Mouse (Mus musculus) thymus, postnatal 25 days (tissue): ENCODE results near the gene Cdyl2.

ENCODE experiments used
- DNase-seq: peaks from one replicate; pipeline ENCODE4 v3.0.0; 2022

The Cdyl2 gene

DNA sequence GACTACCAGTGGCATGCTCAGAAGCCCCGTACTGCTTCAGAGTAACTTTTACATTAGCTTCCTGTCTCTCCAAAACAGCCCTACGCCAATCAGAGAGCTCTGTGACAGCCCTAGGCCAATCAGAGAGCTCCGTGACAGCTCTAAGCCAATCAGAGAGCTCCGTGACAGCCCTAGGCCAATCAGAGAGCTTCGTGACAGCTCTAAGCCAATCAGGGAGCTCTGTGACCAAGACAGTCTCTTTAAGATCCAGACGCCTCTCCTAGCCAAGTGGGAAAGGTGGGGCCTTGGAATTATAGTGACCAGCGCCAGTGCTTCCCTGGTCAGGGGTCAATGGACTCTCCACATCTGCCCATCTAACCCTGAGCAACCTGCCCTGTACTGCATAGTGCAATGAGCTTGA, 62.2 kb downstream of the Cdyl2 start:
- no peak for DNase-seq

DNA sequence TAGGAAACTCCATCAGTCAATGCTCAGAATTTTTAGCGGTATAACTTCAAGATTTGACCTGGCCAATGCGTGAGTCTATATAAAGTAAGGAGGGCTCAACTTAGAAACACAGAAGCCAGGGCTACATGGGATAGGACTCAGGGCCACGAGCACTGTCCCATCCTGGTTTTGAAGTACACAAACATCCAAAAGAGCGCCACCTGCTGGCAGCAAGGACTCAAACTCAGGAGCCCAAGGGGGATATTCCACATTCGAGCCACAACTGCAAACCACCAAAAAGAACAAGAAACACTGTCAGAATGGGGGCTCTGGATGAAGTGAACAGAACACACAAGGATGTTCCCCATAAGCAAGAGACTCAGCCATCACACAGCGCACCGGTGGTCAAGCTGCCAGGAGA, 63.8 kb downstream of the Cdyl2 start:
- DNase-seq: no peak

DNA sequence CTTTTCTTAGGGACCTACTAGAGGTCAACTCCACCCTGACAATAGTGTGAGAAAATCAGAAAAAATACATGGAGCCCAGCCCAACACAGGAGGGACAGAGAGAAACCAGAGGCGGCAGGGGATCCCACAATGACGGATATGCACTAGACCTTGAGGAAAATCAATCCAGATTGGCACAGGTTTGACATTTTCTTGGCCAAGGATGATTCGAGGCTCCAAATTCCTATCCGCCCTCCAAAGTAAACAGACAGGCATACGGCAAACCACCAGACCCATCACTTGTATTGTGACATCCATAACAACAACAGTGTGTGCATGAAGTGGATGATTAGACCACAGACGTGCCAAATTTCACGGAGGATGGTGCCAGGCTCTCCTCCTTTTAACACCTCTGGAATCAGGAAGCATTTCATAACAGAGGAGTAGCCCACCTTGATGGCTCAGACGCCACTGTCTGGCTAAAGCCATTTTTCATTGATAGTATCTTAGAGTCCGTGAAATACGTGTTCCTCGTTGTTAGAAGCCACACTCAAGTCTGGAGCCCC, 65.9 kb downstream of the Cdyl2 start:
- DNase-seq: no peak

DNA sequence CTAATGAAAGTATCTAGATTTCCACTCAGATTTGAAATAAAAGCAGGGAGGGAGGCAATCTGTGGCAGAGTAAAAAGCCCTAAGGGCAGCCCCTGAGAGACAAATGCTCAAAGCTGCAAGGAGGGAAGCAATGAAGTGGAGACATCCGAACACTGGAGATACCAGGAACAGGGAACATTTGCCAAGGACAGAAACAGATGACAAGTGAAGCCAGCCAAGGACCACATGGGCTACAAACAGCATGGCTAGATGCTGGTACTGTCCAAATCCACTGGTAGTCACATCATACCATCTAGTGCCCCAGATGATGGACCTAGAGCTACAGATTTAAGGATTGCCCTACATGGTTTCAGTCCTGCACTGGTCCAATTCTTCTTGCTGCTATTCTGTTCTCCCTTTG, 71.3 kb downstream of the Cdyl2 start:
- no peak for DNase-seq

DNA sequence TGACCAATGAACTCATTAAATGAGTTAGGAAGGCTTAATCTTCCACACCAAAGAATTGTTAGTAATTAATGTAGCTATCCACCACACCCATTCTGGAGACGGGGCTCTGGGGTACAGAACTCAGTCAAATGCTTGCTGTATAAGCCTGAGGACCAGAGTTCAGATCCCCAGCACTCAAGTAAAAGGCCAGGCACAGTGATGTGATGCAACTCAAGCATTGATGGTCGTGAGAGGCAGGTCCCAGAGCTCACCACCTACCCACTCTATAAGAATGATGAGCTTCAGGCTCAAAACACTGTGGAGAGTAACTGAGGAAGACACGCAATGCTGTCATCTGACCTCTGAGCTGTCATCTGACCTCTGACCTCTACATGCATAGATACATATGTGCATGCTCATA, 76.0 kb downstream of the Cdyl2 start:
- no peak for DNase-seq

DNA sequence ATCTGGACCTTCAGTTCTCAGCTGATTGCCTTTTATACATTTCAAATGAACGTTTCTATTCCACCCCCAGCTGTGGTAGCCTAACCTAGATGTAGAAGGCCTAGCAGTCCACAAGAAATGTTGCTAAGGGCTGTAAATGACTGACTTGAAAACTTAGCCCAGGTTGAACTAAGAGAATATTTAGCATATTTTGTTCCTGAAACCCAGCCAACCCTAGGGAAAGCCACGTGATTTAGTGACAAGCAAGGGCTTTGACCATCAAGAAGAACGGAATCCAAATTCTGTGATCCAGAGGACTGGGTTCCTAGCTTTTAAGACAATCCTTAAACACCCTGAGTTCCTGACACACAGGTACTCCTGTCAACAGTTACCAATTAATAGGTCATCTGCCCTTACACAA, 77.9 kb downstream of the Cdyl2 start:
- DNase-seq: no peak

DNA sequence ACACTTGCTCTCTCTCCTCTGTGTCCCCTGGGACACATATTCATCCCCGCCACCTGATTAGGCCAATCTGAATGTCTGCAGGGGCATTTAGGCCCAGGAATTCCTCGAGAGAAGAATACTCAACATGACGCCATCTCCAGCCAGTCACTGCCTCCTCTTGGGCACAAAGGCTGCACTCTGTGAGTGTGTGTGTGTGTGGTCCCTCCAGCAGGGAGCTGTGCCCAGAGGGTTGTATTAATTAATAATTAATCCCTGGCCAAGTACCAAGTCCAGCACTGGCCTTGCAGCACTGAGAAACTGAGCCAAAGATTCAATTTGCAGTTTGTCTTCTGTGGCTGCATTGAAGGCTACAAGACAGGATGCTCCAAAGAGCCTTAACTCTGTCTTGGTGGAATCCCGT, 79.8 kb downstream of the Cdyl2 start:
- DNase-seq: no peak

DNA sequence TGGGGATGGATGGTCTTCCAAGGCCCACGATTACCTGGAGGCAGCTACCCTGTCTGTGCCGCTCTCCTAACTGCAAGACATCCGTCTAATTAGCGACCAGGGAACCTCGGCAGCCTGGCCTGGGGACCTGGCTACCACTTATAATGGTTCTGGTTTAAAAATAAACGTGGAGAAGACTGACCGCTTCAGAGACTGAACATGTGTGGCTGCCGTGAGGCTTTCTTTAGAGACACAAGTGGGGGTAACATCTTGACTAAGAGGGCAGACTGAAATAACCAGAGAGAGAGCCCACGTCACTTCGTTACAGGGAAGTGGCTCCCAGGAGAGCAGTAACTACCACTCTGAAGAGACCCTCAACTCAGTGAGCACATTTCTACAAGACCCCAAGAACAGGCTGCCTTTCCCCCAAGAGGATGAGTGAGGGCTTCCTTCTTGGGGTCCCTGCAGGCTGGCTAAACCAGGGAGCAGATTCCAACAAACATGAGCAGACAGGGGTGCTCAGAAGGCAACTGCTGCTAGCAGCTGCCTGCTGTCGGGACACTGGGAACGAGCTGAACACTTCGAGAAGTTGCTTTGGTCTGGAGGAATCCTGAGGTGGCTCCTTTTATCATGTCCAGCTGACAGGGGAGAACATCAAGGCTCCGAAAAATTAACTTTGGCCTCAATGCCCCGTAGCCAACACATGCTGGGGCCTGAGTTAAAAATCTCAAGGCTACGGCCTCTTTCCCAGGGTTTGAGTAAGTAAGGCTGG, 82.6 kb downstream of the Cdyl2 start:
- DNase-seq: no peak

DNA sequence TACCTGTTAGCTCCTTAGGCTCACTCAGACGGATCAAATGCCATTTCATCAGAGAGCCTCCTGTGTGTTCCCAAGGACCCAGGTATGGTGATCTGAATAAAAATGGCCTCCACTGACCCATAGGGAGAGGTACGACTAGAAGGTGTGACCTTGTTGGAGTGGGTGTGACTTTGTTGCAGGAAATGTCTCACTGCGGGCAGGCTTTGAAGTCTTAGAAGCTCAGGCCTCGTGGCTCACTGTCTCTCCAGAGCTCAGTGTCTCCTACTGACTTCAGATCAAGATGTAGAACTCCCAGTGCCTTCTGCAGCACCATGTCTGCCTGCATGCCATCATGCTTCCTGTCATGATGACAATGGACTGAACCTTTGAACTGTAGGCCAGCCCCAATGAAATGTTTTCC, 87.4 kb downstream of the Cdyl2 start:
- no peak for DNase-seq

DNA sequence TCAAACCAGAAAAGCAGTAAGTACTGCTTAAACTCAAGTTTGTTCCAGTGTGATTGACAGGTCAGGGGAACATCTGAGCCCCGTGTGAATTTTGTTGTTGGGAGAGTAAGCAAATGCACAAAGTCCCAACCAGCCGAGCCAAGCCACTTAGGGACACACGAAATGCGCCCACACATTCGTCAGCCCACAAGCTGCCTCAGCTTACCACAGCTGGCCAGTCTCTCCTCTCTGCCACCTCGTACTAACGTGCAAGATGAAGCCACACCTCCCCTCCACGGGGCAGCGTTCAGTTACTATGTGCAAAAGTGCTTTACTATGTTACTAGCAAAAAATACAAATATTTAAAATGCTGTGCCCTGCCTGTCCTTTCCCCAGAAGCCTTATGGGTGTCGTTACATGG, 91.9 kb downstream of the Cdyl2 start:
- DNase-seq: no peak

DNA sequence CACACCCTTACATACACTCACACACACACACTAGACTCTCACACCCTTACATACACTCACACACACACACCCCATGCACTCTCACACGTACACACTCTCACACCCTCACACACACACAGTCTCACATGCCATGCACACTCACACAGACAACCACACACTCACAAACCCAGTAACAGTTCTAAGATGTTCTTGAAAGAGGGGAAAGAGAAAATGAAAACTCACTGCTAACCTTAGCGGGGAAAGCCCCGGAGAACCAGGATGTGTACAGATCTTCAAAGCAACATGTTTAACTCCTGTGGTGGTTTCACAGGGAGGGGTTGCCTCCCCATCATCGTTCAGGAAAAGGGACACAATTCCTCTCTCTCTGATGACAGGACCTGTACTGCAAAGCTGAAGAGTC, 94.8 kb downstream of the Cdyl2 start:
- peak; percentile 58 for DNase-seq

DNA sequence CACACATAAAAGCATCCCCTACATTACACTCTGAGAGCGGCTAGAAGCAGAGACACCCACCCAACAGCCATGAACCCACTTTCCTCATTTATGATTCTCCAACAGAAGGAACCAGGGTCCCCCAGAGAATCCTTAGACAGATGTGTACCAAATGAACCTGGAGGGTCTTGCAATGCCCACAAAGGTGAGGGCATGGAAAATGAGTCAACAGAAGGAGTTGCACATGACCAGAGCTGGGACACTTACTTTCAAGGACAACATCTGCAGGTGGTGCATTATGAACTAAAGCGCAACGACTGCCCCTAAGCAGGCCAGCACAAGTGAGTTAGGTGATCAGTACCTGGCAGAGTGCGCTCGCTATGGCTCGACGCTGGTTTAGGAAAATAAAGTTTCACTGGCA, 95.6 kb downstream of the Cdyl2 start:
- no peak for DNase-seq

DNA sequence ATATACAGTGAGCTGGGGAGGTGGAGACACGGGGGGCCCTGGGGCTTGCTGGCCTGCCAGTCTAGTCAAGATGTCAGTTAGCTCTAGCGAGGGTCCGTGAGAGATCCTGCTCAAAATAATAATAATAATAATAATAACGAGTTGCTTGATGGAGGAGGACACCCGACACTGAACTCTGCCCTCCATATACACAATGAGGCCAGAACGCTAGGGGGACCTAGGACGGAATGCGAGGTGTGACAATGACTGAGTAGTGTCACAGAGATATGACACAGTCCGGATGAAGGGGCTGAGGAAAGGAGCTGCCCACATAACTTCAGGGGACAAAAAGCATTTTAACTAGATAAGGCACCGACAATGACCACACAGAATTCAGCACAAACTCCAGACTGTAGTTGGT, 96.4 kb downstream of the Cdyl2 start:
- DNase-seq: peak; percentile 33

DNA sequence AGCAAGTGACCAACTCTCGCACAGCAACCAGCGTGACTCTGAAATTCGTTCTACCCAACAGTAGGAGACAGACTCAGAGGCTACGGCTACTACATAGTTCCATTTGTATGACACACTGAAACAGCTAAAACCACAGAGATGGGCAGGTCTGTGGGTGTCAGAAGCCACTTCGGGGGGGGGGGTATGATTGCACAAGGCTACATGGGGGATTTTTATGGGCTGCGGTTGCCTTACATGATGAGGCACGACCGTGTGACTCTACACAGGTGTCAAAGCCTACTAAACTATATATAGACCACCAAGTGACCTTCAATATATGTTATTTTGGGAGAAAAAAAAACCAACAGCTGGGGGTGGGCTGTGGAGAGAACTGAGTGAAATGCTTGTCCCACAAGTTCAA, 96.8 kb downstream of the Cdyl2 start:
- peak; percentile 56 for DNase-seq

DNA sequence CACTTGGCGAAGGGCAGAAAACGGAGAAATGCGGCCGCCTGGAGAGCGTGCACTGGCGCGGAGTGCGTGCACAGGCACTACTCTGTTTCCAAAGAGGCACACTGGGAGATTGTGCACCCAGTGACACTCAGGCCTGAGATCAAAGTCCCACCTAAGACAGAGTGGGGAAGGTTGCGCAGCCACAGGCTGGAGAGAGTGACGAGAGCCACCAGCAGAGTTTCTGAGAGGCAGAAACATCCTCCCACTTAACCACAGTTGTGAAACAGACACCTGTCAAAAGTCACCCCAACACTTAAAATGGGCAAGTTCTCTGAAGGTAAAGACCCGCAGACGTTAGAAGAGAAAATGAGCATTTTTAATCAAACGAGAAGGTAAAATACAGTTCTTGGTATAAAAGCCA, 97.5 kb downstream of the Cdyl2 start:
- DNase-seq: peak; percentile 78

DNA sequence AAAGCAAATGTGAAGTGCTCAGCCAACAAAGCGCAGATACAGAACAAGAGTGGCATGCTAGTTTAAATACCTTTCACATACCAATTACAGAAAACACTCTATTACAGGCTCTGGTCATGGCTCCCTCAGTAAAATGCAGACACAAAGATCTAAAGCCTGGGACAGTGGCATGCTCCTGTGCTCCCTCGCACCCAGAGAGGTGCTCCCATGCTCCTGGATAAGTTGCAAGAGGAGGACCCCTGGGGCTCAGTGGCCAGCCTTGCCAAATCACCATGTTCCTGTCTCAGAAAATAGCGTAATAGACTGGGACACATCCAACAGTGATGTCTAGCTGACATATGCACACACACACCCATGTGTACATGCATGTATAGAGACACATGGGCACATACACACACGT, 98.4 kb downstream of the Cdyl2 start:
- no peak for DNase-seq

DNA sequence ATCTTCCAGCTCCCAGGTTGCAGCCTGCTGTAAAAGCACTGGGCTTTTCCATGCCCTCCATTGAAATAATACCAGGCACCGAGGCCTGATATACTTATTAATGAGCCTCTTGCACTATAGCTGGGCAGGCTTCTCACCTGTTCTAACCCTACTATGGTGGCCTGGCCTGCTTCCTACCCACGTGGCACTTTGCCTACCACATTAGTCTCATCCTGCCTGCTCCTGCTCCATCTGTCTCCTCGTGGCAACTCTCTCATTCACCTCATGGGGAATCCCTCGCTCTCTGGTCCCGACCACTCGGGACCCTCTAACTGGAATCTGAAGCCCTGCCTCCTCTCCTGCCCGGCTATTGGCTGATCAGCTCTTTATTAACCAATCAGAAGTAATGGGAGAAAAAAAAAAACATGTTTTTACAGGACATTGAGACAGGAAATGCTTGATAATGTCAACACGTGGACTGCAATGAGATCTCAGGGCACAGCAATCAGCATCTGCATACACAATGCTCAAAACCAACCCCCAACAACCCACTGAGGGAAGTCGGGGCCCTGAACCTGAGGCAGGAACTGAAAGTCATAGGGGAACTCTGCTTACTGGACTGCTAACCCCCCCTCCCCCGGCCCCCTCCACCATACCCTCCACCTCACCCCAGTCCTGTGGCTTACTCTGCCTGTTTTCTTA, 99.2 kb downstream of the Cdyl2 start:
- no peak for DNase-seq

DNA sequence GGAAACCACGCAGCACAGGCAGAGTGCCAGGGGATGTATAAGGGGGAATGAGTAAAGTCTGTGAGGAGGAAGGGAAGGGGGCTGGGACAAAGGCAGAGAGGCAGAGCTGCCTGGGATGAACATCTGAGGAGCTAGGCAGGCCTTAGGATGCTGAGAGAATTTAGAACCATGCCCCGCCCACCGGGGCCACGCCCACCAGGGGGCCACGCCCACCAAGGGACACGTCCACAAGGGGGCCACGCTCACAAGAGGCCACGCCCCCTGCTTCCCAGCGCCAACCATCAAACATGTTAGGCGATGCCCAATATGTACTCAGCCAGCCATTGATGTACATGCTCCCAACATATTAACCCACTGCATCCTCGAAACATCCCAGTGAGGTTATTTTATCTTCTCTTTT, 102.7 kb downstream of the Cdyl2 start:
- no peak for DNase-seq

DNA sequence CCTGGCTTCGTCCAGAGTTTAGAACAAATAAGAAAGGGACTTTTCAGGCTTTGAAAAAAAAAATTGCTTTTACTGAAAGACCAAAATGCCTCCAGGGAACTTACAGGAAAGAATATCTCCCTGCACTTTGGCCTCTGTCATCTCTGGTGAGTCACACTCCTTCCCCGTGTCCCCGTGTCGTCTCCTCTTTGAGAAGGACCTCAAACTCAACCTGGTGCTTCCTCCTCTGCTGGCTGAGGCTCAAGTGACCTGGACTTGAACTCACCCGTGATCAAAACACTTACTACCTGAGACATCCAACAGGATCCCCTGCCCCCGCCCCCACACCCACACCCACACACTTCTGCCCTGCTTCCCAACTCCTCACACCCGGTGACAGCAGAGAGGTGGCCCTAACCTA, 103.8 kb downstream of the Cdyl2 start:
- no peak for DNase-seq

DNA sequence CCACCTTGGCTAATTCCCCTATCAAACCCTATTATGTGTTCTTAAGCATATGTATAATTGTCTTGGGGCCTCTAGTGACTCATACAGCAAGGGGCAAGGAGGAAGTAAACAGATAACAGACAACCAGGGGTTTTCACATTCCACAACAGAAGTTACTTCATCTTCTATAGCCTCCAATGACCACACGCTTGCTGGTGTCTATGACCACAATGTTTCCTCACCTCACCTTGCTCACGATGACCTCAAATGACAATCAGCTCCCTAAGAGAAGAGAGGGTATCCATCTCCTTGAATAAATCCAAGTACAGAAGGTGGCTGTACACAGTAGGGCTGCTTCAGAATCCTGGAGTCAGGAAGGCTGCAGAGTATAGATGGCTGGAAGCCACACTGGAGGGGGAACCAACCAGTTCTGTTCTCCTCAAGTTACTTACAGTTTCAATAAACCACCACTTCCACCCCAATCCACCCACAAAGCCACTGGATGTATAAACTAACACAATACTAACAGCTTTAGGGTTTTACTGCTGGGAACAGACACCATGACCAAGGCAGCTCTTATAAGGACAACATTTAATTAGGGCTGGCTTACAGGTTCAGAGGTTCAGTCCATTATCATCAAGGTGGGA, 104.8 kb downstream of the Cdyl2 start:
- DNase-seq: no peak

DNA sequence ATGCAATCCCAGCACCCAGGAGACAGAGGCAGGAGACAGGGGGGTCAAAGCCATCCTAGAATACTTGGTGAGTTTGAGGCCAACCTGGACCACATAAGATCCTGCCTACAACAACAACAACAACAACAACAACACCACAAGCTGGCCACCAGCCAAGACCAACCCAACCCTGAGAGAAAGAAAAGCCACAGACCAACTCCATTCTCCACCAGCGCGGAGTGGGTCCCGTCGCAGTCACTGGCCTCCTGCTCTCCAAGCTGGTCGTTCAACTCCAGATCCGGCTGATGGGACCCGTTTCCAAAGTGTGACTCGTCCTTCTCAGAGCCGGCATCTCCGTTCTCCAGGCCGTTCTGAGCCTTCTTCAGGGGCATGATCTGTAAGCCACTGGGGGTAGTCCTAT, 109.2 kb downstream of the Cdyl2 start:
- no peak for DNase-seq

DNA sequence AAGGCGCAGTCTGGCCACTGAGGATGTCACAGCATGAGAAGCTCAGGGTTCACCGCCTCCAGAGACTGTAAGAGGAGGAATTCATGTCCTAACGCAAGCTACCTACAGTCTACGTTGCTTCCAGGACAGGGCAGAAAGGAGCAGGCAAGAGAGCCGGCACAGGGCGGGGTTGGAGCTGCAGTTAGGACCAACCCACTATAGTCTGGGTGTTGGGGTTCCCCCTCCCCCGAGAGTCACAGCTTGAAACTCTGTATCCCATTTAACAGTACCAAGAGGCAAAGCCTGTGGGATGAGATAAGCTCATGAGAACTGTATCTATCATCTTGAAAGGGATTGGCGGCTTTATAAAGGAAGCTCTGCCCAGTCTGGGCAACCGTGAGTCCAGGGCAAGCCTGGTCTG, 110.5 kb downstream of the Cdyl2 start:
- DNase-seq: no peak

DNA sequence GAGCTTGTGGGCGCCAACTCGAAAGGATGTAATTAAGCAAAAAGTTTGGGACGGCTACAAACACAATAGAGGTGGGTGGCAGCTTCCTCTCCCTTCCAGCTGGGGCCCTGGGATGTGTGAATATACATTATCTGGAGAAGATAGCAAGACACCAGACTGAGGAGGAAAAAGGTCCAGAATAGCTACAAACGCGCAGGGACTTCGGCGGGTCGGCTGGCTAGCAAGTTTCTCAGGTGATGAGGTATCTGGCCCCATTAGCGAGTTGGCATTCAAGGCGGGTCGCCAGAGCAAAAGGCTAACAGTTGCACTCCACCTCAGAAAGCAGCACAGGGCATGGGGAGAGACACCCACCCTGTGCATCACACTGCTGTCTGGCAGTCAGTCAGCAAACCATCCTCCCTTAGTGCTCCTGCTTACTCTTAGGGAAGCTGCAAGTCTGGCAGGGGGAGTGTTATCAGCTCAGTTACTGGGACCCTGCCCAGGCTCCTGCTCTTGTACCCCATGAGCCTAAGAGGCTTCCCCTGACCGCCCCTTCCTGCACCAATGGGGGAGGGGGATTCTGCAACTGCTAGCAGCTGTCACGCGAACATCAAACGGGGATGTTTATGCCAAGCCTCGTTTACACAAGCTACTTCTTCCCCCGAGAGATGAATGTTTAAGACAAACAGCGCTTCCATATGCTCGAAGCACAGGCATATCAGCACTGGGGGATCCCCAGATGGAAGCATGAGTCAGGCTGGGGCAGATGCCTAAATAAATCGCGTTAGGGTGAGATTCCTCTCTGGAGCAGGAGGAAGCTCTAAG, 111.4 kb downstream of the Cdyl2 start:
- DNase-seq: peak; percentile 25
